Mouse (Mus musculus) frontal cortex, postnatal 14 days (tissue): ENCODE data around the gene Dgkb.

Experiments
- DNase-seq, 2 experiments: peaks; one replicate each; pipeline ENCODE4 v3.0.0; 2022; ENCODE audit warnings: low spot score in 2 of 2

Gene Dgkb

DNA sequence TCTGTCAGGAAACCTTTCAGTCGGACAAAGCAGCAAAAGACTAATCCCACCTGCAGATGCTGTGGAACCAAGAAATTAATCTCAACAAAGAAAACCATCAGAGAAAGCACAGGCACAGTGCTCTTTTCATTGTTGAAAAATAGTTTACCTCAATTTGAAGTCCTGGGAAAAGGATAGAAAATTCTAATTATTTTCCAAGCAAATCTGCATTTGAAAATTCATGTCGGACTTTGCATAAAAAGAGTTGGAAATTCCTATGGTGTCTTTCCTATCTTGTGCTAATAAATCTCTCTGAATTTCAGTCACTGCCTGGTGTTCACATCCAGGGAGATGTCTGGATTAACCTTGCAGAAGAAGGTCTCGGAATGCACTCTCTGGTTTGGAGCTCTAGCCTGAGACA is at the start of gene Dgkb:
Gene Dgkb, plus strand, starts transcription at position 301 of the 400 bp plus-strand sequence.
- no peak for DNase-seq

DNA sequence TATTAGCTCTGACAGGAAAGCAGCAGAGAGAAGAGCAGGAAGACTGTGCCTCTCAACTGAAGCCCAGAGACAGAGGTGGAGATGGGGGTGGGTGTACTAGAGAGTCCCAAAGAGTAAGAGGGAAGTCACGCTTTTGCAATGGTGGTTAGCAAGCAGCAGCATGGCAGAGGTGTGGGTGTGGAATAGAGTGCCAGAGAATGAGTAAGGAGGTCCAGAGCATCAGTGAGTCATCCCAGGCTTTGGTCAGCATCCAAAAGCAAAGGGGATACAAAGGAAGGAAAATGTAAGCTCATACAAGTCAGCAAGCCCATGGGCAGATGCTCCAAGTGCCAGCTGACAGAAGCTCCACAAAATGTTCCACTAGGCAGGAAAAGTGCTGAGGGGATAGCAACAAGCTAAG is 47.7 kb upstream of the Dgkb start:
- peak; percentile 31 to 38 for DNase-seq

DNA sequence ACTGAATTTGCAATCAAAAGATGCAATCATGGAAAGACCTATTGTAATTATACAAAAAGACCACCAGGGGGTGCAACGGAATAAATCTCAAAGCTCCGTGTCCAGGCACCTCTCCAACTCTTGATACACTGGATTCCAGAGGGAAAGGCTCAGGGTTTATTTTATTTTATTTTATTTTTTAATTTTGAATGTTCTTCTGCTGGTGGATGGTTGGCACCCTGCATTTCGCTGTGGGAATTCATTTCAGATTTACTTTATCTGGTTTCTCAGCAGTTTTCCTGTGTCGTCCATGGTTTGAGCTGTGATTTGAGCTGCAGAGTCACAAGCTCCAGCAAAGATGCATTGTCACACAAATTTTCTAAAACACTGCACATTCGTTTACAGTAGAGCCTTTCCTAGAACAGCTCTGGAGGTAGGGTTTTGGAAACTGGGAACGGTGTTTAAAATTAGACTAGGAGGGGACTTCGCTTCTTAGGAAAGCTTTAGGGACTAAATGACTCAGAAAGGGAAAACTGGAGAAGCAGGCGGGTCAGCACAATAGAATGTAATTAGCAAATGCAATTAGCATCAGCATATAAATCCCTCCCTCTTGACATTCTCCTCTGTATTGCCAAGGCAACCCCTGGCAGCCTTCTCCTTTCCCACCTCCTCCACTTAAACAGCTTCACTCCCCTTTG is 43.7 kb upstream of the Dgkb start:
- peak; percentile 10 to 15 for DNase-seq

DNA sequence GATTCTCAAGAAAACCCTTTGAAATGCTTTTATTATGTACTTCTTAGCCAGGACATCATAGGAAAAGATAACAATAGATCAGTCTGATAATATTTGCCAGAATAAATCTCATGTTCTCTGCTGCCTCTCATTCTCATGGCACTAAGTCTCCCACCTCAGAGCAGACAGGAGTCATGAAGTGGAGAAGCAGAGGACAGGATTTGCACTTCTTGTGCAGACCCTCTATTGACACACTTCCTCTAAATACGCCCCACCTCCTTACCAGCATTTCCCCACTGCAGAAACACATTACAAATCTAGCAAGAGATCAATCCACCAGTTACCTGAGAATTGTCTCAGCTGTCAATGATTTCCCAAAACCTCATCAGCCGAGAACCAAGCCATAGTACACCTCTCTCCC is 42.9 kb upstream of the Dgkb start:
- DNase-seq: no peak

DNA sequence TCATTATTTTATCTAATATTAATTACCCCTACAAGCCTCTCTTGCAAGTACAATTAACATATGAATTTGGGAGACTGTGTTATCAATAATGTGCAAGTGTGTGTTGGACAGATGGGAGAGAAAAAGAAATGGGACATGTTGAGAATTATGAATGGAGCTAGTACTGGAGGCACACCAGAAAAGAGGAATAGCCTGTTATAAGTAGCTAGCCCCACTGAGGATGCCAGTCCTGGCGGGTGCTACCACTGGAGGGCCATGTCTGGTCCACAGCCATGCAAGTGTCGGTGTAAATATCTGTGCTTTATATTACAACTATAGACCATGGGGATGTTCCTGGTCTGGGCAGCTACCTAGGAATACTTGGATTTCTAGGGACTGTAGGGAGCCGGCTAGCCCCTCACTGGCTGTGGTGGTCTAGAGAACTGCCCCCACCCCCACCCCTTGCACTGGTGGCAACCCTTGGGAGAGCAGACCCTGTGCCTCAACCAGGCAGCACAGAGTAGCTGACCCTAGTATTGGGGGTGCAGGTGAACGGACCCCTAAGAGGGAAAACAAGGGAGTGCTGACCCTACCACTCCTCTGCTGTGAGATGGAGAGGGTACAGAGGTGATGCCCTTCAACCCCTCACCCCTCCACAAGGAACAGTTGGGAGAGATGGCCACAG is 21.1 kb upstream of the Dgkb start:
- no peak for DNase-seq

DNA sequence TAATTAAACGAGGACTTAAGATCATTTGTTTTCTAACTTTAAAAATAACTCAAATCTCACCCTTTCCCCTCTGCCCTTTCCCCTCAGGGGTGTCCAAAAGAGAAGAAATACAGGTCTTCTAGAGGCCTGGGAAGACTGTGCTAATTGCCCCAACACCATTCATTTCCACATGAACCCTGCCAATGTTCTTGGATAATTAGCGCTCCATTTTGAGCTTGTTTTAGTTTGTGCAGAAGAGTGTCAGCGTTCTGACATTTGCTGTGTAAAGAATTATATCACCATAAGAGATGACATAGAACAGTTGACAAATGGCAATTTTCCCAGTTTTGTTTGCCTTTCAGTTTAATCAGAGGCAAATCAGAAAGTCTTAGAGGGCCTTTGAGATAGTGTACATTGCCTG is 3.4 kb upstream of the Dgkb start:
- DNase-seq: no peak

DNA sequence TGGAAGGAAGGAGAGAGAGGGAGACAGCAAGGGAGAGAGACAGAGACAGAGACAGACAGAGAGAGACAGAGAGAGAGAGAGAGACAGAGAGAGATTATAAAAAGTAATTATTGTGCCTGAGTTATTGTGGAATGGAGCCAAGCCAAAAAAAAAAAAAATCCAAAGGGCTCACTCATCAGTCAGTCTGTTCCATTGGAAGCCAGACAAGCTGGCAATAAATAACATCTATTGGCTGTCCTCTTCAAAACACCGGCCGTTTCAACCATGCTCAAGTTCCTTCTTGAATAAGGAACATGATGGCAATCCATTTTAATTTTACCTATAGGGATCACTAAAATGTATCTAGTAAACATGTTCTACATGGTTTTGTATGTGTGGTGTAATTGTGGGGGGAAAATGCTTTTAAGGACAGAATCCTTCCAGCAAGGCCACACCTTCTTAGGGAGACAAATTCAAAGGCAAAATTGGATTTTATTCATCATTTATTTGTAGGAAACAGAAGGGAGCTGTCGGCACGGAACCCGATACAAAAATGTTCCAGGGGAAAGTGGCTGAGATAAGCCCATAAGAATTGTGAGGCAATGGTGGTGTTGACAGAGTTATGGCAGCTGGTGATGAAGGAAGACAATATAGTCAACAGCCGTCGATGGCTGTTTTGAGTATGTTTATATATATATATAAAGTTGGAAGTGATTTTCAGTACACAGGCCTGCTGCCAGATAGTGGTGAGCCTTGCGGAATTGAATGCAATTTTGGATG is 3.7 kb downstream of the Dgkb start:
- DNase-seq: no peak

DNA sequence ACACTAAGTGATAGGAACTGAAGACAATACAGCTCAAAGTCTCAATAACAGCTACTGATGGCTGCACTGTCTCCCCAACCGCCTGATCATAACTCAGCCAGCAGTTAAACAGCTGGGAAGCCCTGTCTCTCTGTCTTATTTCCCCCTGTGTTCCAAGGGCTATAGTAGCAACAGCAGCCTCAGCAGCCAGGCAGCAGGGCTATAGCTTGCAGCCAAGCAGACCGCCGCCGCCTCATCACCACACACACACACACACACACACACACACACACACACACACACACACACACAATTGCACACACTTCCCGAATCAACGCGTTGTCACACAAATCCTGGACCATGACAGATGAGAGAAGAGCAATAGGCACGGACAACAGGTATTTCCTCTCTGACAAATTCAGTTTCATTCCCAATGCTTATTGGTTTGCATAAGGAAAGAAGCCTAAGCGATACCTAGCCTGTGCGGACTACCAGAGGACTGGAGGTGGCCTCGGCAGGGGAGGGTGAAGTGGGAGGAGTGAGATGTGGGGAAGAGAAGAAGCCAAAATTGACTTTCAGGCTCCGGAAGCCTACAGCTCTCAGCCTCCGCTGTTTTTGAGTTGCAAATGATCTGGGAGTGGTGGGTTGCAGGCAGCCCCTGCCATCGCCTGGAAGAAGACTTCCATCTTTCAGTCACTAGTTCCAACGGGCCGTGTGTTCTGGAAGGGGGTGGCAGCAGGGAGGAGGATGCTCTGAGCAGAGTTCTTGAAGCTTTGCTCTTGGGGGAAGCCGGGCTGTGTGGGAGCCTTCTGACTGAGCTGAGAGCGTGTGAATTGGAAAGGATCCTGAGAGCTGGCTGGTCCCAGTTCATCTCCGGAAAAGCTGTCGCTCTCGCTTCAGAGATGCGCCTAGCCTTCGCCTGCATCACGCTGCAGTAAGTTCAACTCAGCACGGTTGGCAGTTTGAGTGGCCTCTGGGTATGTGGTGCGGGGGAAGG is 62.8 kb downstream of the Dgkb start:
- peak; percentile 69 to 75 for DNase-seq

DNA sequence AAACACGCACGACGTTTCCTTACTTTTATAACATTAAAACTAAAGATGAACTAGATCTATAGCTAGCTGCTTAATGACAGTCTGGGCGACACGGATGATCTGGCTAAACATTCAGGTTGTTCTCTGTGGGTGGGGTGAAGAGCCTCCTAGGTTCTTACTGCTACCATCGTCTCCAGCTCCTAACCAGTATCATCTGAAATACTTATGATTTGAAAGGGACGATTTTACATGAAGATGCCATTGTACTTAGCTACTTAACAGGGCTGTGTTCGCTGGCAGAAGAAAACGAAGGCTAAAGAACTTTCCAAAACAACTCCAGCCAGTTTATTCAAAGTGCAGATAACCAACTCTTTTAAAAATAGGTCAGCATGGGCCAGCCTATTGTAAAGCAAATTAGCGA is 63.9 kb downstream of the Dgkb start:
- no peak for DNase-seq

DNA sequence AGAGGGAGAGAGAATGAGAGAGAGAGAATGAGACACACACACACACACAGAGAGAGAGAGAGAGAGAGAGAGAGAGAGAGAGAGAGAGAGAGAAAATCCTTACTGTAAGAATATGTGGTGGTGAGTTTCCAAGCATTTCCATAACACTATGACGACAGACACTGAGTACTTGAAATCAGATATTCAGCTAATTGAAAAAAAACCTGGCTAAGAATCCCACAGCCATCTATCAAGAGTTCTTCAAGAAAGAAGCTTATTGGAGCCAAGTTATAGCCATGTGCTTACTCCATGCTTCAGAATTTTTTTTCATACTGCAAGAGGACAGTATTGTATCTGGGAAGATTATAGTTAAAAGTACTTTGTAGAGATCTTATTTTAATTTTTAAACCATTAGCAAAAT is 65.3 kb downstream of the Dgkb start:
- no peak for DNase-seq

DNA sequence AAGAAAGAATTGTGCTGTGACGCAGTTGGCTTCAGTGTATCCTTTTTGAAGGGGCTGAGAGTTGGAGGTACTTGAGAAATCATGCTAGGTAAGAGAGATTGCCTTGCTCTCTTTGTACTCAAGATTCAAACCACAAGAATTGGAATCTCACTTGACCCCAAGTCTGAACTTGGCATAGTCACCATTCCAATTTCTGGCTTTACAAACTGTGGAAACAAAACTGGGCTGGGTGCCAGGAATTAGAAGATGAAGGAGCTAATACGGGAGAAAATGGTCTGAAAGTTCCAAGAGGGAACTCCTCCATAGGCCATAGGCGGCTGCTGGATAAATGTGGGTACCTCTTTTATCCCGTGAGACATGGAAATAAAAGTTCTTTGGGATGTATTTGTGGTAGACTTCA is 66.3 kb downstream of the Dgkb start:
- no peak for DNase-seq

DNA sequence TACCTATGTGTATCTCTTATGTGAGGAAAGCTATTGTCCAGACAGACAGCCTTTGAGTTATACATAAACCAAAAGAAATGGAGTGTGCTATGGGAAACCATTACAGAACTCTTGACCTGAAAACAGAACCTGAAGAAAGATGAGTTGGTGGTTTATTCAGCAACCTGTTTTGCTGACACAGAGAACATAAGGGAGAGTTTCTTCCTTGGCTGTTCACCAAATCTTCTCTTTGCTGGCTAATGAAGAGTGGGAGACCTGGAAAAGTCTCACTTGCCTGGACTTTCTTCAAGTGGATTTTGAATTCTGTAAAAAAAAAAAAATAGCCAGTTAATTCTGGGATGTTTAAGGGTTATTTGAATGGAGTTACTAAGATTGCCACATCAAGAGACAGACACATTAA is 71.1 kb downstream of the Dgkb start:
- DNase-seq: no peak

DNA sequence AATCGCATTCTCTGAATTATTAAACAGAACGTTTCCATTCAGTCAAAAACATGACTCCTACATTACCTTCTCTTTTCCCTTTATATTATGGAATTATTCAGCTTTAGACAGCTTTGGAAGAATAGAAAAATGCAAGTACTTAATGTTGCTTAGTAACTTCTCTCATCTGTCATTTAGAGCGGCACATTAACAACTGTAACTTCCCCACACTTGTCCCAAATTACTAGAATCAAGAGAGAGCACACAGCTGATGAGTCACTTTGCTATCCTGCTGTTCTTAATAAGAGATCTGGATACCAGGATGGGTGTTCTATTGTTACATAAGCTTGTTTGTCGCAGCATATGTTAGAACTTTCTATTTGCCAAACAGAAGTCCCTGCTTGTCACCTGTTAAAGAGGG is 71.9 kb downstream of the Dgkb start:
- no peak for DNase-seq

DNA sequence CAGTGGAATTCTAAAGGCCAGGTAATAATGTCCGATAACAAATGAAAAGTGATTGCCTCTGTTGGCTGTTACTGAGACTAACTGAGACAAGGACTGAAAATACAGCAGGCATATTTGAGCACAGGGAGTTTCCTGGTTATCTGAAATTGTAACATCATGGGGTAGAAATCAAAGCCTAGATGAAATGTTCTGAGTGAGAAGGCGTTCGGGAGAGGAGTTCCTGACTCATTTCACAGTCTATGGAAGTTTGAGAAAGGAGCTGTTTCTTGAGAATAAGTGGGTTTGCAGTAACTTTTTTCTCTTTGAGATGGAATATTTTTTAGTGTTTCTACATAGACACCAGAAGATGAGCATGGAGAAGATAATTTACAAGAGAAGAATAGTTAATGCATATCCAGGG is 73.8 kb downstream of the Dgkb start:
- DNase-seq: no peak

DNA sequence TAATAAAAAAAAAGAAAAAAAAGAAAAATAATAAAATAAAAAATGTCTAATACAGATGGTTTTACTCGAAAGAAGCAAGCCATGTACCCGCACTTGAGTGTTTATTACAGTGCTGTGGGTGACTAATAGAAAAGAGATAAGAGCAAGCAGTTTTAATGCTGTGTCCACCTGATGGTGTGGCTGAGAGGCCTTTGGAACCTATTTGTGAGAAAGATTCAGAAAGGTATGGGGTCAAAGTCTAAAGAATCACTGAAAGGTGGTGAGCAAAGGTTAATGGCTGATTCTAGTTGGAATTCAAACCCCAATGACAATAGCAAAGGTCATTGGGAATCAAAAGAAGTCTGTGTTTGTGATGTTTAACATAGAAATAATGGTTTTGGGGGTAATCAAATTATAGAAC is 124.6 kb downstream of the Dgkb start:
- no peak for DNase-seq

DNA sequence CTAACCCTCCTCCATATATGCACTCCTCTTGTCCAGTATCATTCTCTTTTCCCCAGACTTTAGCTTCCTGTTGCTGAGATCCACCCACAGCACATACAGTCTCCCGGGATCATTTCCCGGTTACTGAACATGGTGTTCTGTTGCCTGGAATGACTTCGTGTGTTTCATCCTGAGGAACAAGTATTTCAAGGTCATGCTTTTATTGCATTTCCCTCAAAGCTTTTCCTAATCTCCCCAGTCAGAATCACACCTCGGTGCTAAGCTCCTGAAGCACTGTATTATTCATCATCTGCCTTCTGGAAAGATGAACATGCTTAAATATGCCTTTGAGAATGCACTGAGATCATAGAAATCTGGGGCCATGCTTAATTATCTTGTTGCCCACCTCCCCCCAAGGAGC is 138.7 kb downstream of the Dgkb start:
- no peak for DNase-seq

DNA sequence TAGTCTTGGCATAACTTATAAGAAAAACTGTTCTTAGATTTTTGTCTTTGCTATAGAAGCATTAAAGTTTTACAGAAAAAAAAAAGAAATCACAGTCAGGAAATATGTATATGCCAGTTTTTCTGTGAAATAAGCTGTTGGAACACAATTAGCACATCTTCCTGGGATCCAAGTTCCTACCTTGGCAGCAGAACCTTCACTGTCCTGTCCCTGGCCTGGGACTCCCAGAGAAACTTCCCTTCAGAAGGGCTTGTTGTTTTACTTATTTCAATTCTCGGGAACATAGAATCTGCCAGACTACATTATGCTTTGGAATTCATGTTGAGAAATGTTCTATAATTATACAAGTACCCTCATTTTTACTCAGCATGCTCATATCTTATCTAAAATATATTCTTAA is 154.0 kb downstream of the Dgkb start:
- DNase-seq: no peak

DNA sequence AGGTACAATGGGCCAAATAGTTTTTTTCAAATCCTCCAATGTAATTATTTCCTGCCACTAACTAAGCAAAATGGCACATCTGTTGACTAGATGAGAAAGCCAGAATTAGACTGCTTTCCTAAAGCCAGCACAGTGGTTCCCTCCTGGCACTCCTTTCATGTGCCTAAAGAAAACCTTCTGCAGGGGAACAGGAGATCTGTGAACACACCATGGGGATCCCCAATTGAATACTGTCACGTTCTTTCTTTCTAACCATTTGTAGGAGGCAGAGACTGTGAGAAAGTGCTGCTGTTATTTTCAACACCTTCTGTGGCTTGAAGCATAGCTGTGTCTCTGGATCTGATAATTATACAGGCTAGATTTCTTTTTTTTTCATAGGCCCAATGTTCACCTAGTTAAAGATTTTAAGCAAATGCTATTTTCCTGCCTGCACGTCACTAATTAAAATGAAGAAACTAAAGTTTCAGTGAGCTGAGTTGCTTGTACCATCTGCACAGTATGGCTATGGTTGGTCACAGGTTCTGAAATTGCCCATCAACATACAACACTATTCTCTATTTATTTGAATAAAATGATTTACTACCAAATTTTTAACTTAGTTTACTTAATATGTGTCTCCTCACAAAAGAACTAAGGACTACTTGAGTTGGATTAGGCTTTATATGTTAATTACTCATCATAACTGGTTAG is 161.1 kb downstream of the Dgkb start:
- no peak for DNase-seq

DNA sequence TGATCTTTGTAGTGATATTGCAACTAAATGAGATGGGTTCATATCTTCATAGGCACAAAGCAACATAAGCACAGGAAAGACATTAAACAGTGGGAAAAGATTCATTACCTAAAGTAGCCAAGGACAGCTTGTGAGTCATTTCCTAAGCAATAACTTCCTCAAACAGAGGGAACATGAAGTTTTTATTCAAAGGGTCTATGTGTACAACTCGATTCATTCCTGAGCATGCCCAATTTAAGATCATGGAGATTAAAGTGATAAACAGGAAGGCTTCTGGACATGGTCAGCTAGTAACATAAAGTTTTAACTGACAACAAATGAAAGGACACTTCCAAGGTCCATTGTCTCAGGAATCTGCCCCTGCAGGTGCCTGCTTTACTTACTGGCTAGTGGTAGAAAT is 167.8 kb downstream of the Dgkb start:
- no peak for DNase-seq

DNA sequence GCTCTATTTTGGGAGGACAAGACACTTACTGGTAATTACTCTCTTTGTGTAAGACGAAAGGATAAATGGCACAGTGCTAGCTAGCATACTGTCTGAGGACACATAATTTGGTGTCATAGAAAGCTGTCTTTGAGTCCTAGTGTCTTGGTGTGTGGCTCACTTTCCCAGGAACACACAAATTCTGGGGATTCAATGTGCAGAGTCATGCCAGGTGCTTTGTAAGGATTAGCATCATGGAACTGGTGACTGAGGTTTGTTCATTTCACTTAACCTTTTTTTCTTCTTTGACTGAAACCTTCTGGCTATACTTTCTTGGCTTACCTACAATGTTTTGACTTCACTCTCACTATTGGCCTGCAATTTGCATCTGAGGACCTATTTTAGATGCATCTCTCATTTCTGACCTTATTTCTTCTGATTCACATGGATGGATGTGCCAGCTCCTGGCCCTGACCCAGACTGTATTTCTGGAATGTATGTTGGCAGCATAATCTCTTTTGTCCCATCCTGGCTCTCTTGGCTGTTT is 170.6 kb downstream of the Dgkb start:
- DNase-seq: no peak

DNA sequence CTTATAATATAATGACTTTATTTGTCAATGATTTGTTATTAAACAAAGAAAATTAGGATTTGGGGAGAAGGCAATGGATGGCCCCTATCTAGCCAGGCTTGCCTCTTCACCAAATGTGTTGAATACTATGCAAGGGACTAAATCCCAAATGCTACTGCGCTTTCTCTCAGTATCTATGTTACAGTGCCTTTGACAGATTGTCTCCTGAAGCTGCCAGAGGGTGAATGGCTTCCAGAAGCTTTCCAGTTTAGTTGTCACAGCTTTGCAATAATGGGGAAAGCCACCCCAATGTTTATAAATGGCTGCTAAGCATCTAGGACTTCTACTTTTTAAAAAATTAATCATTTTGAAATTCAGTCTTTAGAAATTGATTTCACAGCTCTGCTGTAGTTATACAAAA is 175.7 kb downstream of the Dgkb start:
- DNase-seq: no peak
